Mouse (Mus musculus): ENCODE measurements around the gene Kirrel3. TPM values are rescaled to one million over a fixed set of nuclear protein-coding genes. Genes with fewer than 3 reads are reported as not detected.

The Kirrel3 gene
- polyA plus RNA-seq, 1 experiment from 2014 or later = 0.60 TPM

DNA sequence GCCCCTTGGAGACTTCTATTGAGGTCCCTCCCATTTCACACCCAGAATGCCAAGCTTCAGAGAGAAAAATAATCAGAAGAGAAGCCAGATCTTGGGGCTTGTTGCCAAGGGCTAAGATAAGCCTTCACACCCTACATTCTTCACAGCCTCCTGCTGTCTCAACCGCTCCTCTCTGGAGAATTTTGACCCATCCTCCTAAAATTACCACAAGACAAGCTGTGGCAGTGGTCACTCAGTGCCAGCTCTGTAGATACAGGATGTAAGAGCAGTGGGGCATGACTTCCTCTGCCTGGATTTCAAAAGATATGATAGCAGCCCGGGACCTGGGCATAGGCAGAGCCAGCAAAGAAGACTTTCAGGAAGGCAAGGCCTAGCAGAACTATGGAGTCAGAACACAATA is 575.8 kb downstream of the Kirrel3 start:
- Histone ChIP-seq H3K9me3 (ENCODE audit: control insufficient read depth) (no peaks in the 10 kb centered on the region), H3K4me1 (replicated peaks; ENCODE audit: control insufficient read depth, insufficient read depth, low read length) (peaks cover 5% of the 10 kb centered on the region; the same call in 1 of the 2 replicates), H3K9ac (ENCODE audit: low read depth, low read length) (no peak overlapping the region), H3K4me3 (ENCODE audit: low read depth, low read length) (no peak overlapping the region), H3K27ac (ENCODE audit: low read depth, low read length) (no peak overlapping the region), H3K36me3 (ENCODE audit: control insufficient read depth, insufficient read depth) (peaks cover 4% of the 10 kb centered on the region; the same call in 1 of the 2 replicates), H3K4me2 (replicated peaks; ENCODE audit: low read depth) (no peak overlapping the region), H3K27me3 (replicated peaks; ENCODE audit: control insufficient read depth, insufficient read depth, low read length) (no peaks in the 10 kb centered on the region)
- 57% methylated on average over 2 of the region's 2 CpGs for WGBS
- no peak for ATAC-seq
- no peak for TF ChIP-seq CTCF (IDR thresholded peaks at IDR 0.05; ENCODE audit: low read depth)
